Mouse (Mus musculus) lung, postnatal 0 days (tissue): ENCODE results near the gene Golph3l. TPM values are rescaled to one million over a fixed set of nuclear protein-coding genes. Genes with fewer than 3 reads are reported as not detected.
"Not testable (repeated sequence)": the region's sequence is repeated elsewhere in the genome, so short reads cannot be mapped to it uniquely, and the experiment has no call there.

ENCODE experiments used
- ATAC-seq: fragments of 200-750 bp; cut with Nextera tagmentation; 2 replicates; pipeline ENCODE4 v1.8.0; 2017; ENCODE audit warnings: moderate library complexity
- DNase-seq: peaks from one replicate; pipeline ENCODE4 v3.0.0-alpha.2; 2016; ENCODE audit warnings: low spot score
- H3K27ac ChIP-seq: fragments of 300-500 bp; sonication (generic); 2 replicates; pipeline ENCODE4 v1.5.1; 2014; ENCODE audit warnings: antibody characterized with exemption, mild to moderate bottlenecking, low read length, mixed read lengths
- H3K27me3 ChIP-seq: fragments of 300-500 bp; sonication (generic); replicated peaks from 2 replicates; pipeline ENCODE4 v1.6.1; 2014; ENCODE audit warnings: low read length, mixed read lengths; ENCODE audit not compliant: insufficient read depth
- H3K36me3 ChIP-seq: fragments of 300-500 bp; sonication (generic); 2 replicates; pipeline ENCODE4 v1.6.1; 2014; ENCODE audit warnings: low read length, mixed read lengths; ENCODE audit not compliant: insufficient read depth
- H3K4me1 ChIP-seq: fragments of 300-500 bp; sonication (generic); 2 replicates; pipeline ENCODE4 v1.6.1; 2014; ENCODE audit warnings: antibody characterized with exemption, low read depth, low read length, mixed read lengths; ENCODE audit not compliant: insufficient read depth
- H3K4me2 ChIP-seq: fragments of 300-500 bp; sonication (generic); replicated peaks from 2 replicates; pipeline ENCODE4 v1.6.1; 2014; ENCODE audit warnings: low read depth, mild to moderate bottlenecking, low read length, moderate library complexity, mixed read lengths
- H3K4me3 ChIP-seq: fragments of 300-500 bp; sonication (generic); 2 replicates; pipeline ENCODE4 v1.5.1; 2014; ENCODE audit warnings: low read depth, low read length
- H3K9ac ChIP-seq: fragments of 300-500 bp; sonication (generic); replicated peaks from 2 replicates; pipeline ENCODE4 v1.6.1; 2014; ENCODE audit warnings: low read depth, mild to moderate bottlenecking
- H3K9me3 ChIP-seq: fragments of 300-500 bp; sonication (generic); 2 replicates; pipeline ENCODE4 v1.6.1; 2016; ENCODE audit warnings: low read length, mixed read lengths
- CTCF ChIP-seq: IDR thresholded peaks from 2 replicates; pipeline ENCODE4 v1.5.1; 2016; ENCODE audit warnings: antibody characterized with exemption, mild to moderate bottlenecking
- EP300 ChIP-seq: IDR thresholded peaks from 2 replicates; pipeline ENCODE4 v1.6.1; 2016; ENCODE audit warnings: antibody characterized with exemption, mild to moderate bottlenecking, control low read depth
- WGBS: fragments of 180-500 bp; shearing (Covaris S2); extraction: QIAGEN DNeasy Blood & Tissue Kit; methylation state at CpG from one replicate; pipeline ENCODE4 v1.1.7; 2014; 5-methylcytosine and 5-hydroxymethylcytosine counted together
- polyA plus RNA-seq: library from polyadenylated mRNA; unstranded; fragments of >200 nt; fragmentation: Nextera tagmentation; extraction: Ambion mirVana; gene quantifications from 2 replicates; pipeline ENCODE4 v1.2.1, GENCODE M21; 2015

Golph3l gene
- polyA plus RNA-seq, 1 experiment from 2014 or later, result 23.1 TPM

GRCm38 (mm10) chr3:95652204-95652811, 63.6 kb downstream of the Golph3l start:
- peak overlapping the region; percentile 87 for H3K27ac ChIP-seq
- peak; percentile 54 for DNase-seq
- 59% methylated on average over 7 of the region's 7 CpGs for WGBS
- no peak overlapping the region for H3K4me2 ChIP-seq
- H3K4me1 ChIP-seq, result peaks cover 21% of the 10 kb centered on the region
- H3K9ac ChIP-seq, result no peak overlapping the region
- TF ChIP-seq CTCF, result peak; percentile 35; the same call in 1 of the 2 replicates
- TF ChIP-seq EP300, result no peak
- ATAC-seq, result no peak
- H3K9me3 ChIP-seq, result no peaks in the 10 kb centered on the region
- no peaks in the 10 kb centered on the region for H3K27me3 ChIP-seq
- no peaks in the 10 kb centered on the region for H3K36me3 ChIP-seq
- H3K4me3 ChIP-seq, result no peak overlapping the region

- DNase-seq (peak; percentile 45), ATAC-seq (0 out of 2 replicates have a peak, but pooled peaks have one; percentile 13)
- H3K36me3 ChIP-seq, result no peaks in the 10 kb centered on the region
- H3K4me1 ChIP-seq, result peaks cover 21% of the 10 kb centered on the region
- H3K27ac ChIP-seq, result peak overlapping the region; percentile 87
- H3K9ac ChIP-seq, result no peak overlapping the region
- H3K27me3 ChIP-seq, result no peaks in the 10 kb centered on the region
- no peak overlapping the region for H3K4me2 ChIP-seq
- WGBS, result 26% methylated on average over 6 of the region's 6 CpGs
- H3K4me3 ChIP-seq, result no peak overlapping the region
- TF ChIP-seq CTCF (no peak), EP300 (no peak)
- H3K9me3 ChIP-seq, result no peaks in the 10 kb centered on the region
Observed at GRCm38 (mm10) chr3:95652871-95653270, 64.1 kb downstream of the Golph3l start.

GRCm38 (mm10) chr3:95653473-95654034, 64.8 kb downstream of the Golph3l start:
- peak overlapping the region; percentile 87 for H3K27ac ChIP-seq
- H3K36me3 ChIP-seq, result no peaks in the 10 kb centered on the region
- H3K4me2 ChIP-seq, result peak overlapping the region; percentile 23; the same call in 1 of the 2 replicates
- no peaks in the 10 kb centered on the region for H3K27me3 ChIP-seq
- peaks cover 21% of the 10 kb centered on the region for H3K4me1 ChIP-seq
- WGBS, result 15% methylated on average over 11 of the region's 11 CpGs
- no peaks in the 10 kb centered on the region for H3K9me3 ChIP-seq
- ATAC-seq (peak; percentile 80), DNase-seq (peak; percentile 99)
- H3K4me3 ChIP-seq, result no peak overlapping the region
- TF ChIP-seq CTCF (no peak), EP300 (peak; percentile 82; the same call in 1 of the 2 replicates)
- H3K9ac ChIP-seq, result peak overlapping the region; percentile 29; the same call in 1 of the 2 replicates

- H3K27ac ChIP-seq, result peak overlapping the region; percentile 87
- H3K27me3 ChIP-seq, H3K9me3 ChIP-seq, ATAC-seq, H3K9ac ChIP-seq, DNase-seq, H3K36me3 ChIP-seq, H3K4me3 ChIP-seq, H3K4me2 ChIP-seq: not testable (repeated sequence)
- 93% methylated on average over 3 of the region's 3 CpGs for WGBS
- H3K4me1 ChIP-seq, result peaks cover 21% of the 10 kb centered on the region
Observed at GRCm38 (mm10) chr3:95654371-95654770, 65.6 kb downstream of the Golph3l start.

- DNase-seq (no peak), ATAC-seq (no peak)
- TF ChIP-seq EP300 (no peak), CTCF (no peak)
- Histone ChIP-seq H3K36me3 (peaks cover under 1% of the 10 kb centered on the region; the same call in 1 of the 2 replicates), H3K9me3 (no peaks in the 10 kb centered on the region), H3K27me3 (no peaks in the 10 kb centered on the region), H3K4me2 (no peak overlapping the region), H3K4me3 (no peak overlapping the region), H3K9ac (no peak overlapping the region), H3K4me1 (peaks cover 17% of the 10 kb centered on the region), H3K27ac (no peak overlapping the region)
- 86% methylated on average over 5 of the region's 5 CpGs for WGBS
Observed at GRCm38 (mm10) chr3:95655437-95655836, 66.7 kb downstream of the Golph3l start.

- TF ChIP-seq CTCF, result no peak
- TF ChIP-seq EP300, result no peak
- H3K27me3 ChIP-seq, result no peaks in the 10 kb centered on the region
- WGBS, result 86% methylated on average over 3 of the region's 3 CpGs
- H3K9me3 ChIP-seq, result no peaks in the 10 kb centered on the region
- no peak overlapping the region for H3K9ac ChIP-seq
- H3K4me1 ChIP-seq, result peaks cover 12% of the 10 kb centered on the region; the same call in 1 of the 2 replicates
- H3K4me2 ChIP-seq, result no peak overlapping the region
- H3K27ac ChIP-seq, result no peak overlapping the region
- peaks cover 14% of the 10 kb centered on the region; the same call in 1 of the 2 replicates for H3K36me3 ChIP-seq
- ATAC-seq (no peak), DNase-seq (no peak)
- no peak overlapping the region for H3K4me3 ChIP-seq
Observed at GRCm38 (mm10) chr3:95657108-95657507, 68.4 kb downstream of the Golph3l start.
